Mouse (Mus musculus) kidney, embryonic 14.5 days (tissue): ENCODE data around the gene Atxn1l. TPM values are rescaled to one million over a fixed set of nuclear protein-coding genes. Genes with fewer than 3 reads are reported as not detected.
A peak's percentile ranks its signal among the peaks of the same experiment; 100 is the strongest.

Experiments used
- ATAC-seq: fragments of 200-750 bp; cut with Nextera tagmentation; 2 replicates; pipeline ENCODE4 v1.8.0; 2017; ENCODE audit warnings: moderate number of reproducible peaks, mild to moderate bottlenecking, moderate TSS enrichment, moderate library complexity; ENCODE audit not compliant: low FRiP score, low TSS enrichment
- H3K27ac ChIP-seq: fragments of 300-500 bp; sonication (generic); 2 replicates; pipeline ENCODE4 v1.5.1; 2014; ENCODE audit warnings: low read depth, mild to moderate bottlenecking, low read length, moderate library complexity, mixed read lengths
- H3K27me3 ChIP-seq: fragments of 300-500 bp; sonication (generic); 2 replicates; pipeline ENCODE4 v1.6.1; 2014; ENCODE audit warnings: mild to moderate bottlenecking, low read length; ENCODE audit not compliant: control insufficient read depth, insufficient read depth
- H3K36me3 ChIP-seq: fragments of 300-500 bp; sonication (generic); 2 replicates; pipeline ENCODE4 v1.6.1; 2014; ENCODE audit warnings: low read length, mixed read lengths; ENCODE audit not compliant: control insufficient read depth, insufficient read depth
- H3K4me1 ChIP-seq: fragments of 300-500 bp; sonication (generic); 2 replicates; pipeline ENCODE4 v1.6.1; 2014; ENCODE audit warnings: low read length, mixed read lengths; ENCODE audit not compliant: control insufficient read depth, insufficient read depth
- H3K4me2 ChIP-seq: fragments of 300-500 bp; sonication (generic); replicated peaks from 2 replicates; pipeline ENCODE4 v1.6.1; 2014; ENCODE audit warnings: low read depth, mild to moderate bottlenecking, low read length
- H3K4me3 ChIP-seq: fragments of 300-500 bp; sonication (generic); 2 replicates; pipeline ENCODE4 v1.5.1; 2014; ENCODE audit warnings: mild to moderate bottlenecking, low read length
- H3K9ac ChIP-seq: fragments of 300-500 bp; sonication (generic); 2 replicates; pipeline ENCODE4 v1.6.1; 2014; ENCODE audit warnings: low read depth, mild to moderate bottlenecking, low read length, moderate library complexity
- H3K9me3 ChIP-seq: fragments of 300-500 bp; sonication (generic); 2 replicates; pipeline ENCODE4 v1.6.1; 2016; ENCODE audit warnings: low read length; ENCODE audit not compliant: control insufficient read depth
- WGBS: fragments of 180-500 bp; shearing (Covaris S2); extraction: QIAGEN DNeasy Blood & Tissue Kit; methylation state at CpG from one replicate; pipeline ENCODE4 v1.1.7; 2014; 5-methylcytosine and 5-hydroxymethylcytosine counted together
- polyA plus RNA-seq: library from polyadenylated mRNA; unstranded; fragments of >200 nt; fragmentation: Nextera tagmentation; extraction: Ambion mirVana; gene quantifications from 2 replicates; pipeline ENCODE4 v1.2.1, GENCODE M21; 2014

Gene Atxn1l
- polyA plus RNA-seq, 1 experiment from 2014 or later, result 5.4 TPM

DNA sequence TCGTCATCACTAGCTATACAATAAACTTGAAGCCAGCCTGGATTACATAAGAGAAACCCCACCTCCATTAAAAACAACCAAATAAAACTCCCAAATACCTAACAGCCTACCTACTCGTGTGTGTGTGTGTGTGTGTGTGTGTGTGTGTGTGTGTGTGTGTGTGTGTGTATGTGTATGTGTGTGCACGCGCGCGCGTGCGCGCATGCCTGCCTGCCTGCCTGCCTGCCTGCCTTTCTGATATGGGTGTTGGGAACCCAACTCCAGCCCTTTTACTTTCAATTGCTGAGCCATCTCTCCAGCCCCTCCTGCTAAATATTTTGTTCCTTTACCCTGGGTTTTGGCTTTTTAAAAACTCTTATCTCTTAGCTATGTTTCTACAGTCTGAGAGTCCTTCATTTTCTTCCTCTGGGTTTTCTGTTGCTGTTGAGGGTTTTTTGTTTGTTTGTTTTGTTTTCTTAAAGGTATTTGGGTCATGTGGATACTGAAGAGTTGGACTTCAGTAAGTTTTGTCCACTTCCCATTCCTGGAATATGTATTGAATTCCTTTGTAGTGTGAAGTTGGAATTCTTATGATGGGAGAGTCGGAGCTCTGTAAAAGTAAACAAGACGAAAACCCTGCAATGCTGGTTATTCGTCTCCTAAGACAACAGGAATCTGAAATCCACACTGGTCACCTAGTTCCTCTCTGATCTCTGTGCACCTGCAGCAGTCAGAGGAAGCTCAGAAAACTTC, 10.1 kb upstream of the Atxn1l start:
- Histone ChIP-seq H3K9me3 (no peaks in the 10 kb centered on the region), H3K4me3 (no peak overlapping the region), H3K4me1 (no peaks in the 10 kb centered on the region), H3K36me3 (no peaks in the 10 kb centered on the region), H3K4me2 (no peak overlapping the region), H3K9ac (no peak overlapping the region), H3K27ac (no peak overlapping the region), H3K27me3 (no peaks in the 10 kb centered on the region)
- WGBS, result 92% methylated on average over 12 of the region's 12 CpGs
- ATAC-seq, result no peak

DNA sequence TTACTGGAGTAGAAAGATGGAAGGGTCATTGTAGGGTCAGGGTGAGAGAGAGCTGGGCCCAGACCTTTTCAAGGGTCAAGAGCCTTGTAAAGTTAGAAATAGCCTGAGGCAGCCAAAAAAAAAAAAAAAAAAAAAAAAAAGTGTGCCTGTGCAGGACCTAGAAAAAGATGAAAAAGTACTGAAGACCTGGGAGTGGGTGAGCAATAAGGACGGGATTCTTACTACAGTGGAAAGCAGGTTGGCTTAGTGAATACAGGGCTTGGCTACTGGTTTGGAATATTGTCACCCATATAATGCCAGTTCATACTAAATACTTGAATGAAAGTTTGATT, 476 bp upstream of the Atxn1l start:
- Histone ChIP-seq H3K27ac (no peak overlapping the region), H3K9ac (peak overlapping the region; percentile 90; the same call in 1 of the 2 replicates), H3K9me3 (no peaks in the 10 kb centered on the region), H3K36me3 (peaks cover 9% of the 10 kb centered on the region), H3K4me2 (peak overlapping the region; percentile 37), H3K4me3 (peak overlapping the region; percentile 98), H3K4me1 (peaks cover 8% of the 10 kb centered on the region), H3K27me3 (no peaks in the 10 kb centered on the region)
- ATAC-seq, result no peak; the same call in 1 of the 2 replicates
- WGBS, result 81% methylated on average over 1 of the region's 1 CpGs

DNA sequence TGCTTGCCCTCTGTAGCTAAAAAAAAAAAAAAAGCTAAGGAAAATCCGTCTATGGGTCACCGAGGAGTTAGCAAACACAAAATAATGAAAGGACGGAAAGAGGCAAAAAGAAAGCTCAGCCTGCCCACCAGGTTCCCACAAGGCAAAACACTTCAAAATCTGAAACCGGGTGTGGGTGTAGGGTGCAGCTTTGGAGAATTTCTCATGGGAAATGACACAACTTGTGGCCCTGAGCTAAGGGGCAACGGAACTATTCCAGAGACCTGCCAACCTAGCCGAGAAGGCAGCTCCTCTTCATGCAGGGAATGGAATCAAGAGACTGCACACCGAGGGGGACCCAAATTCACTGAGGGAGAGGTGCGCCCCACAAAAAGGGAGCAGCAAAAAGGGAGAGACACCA, 720 bp downstream of the Atxn1l start:
- peaks cover 8% of the 10 kb centered on the region for H3K4me1 ChIP-seq
- H3K27ac ChIP-seq, result no peak overlapping the region
- H3K9me3 ChIP-seq, result no peaks in the 10 kb centered on the region
- 8% methylated on average over 8 of the region's 8 CpGs for WGBS
- no peaks in the 10 kb centered on the region for H3K27me3 ChIP-seq
- ATAC-seq, result peak; percentile 36; the same call in 1 of the 2 replicates
- peak overlapping the region; percentile 90 for H3K9ac ChIP-seq
- peak overlapping the region; percentile 90 for H3K4me2 ChIP-seq
- H3K36me3 ChIP-seq, result peaks cover 21% of the 10 kb centered on the region
- H3K4me3 ChIP-seq, result peak overlapping the region; percentile 98

DNA sequence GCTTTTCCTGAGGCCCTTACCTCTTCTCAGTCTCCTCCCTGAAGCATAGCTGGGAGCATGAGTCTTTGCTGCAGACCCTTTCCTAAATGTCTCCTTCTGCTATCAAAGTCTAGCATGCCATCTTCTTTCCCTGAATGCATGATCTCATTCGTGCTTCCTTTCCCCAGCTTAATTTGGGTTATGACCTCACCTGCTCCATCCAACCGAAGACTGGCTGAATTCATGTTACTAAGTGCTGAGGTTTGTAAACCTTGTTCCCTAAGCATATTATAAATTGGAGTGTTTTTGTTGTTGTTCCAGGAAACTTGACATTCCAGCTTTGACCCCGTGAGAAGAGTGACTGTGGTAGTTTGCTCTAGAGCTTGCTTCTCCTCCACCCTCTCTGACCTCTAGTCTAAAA, 3.5 kb downstream of the Atxn1l start:
- Histone ChIP-seq H3K4me1 (peaks cover 8% of the 10 kb centered on the region), H3K4me3 (no peak overlapping the region), H3K9ac (no peak overlapping the region), H3K27ac (no peak overlapping the region), H3K36me3 (peaks cover 33% of the 10 kb centered on the region), H3K9me3 (no peaks in the 10 kb centered on the region), H3K27me3 (no peaks in the 10 kb centered on the region), H3K4me2 (no peak overlapping the region)
- WGBS, result 83% methylated on average over 3 of the region's 3 CpGs
- ATAC-seq, result no peak

DNA sequence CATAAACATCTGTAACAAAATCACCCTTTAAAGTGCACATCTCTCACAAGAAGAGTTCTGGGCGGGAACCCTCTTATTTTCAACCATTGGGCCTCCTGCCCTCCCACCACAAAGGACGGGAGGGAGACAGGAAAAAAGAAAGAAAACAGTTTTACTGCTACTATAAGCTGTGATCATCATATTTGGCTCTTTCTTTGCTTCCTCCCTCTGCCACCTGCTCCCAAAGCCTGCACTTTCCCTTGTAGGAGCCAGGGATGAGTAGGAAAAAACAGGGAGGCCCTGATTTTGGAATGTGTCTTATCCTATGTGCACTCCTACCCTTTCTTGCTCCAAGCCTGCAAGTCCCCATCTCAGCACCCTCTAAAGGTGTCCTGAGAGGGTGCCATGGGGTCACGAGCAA, 6.5 kb downstream of the Atxn1l start:
- 83% methylated on average over 3 of the region's 3 CpGs for WGBS
- ATAC-seq, result no peak
- Histone ChIP-seq H3K36me3 (peaks cover 35% of the 10 kb centered on the region), H3K27me3 (no peaks in the 10 kb centered on the region), H3K9ac (no peak overlapping the region), H3K4me1 (no peaks in the 10 kb centered on the region; the same call in 1 of the 2 replicates), H3K9me3 (no peaks in the 10 kb centered on the region), H3K4me2 (no peak overlapping the region), H3K27ac (no peak overlapping the region), H3K4me3 (no peak overlapping the region)

DNA sequence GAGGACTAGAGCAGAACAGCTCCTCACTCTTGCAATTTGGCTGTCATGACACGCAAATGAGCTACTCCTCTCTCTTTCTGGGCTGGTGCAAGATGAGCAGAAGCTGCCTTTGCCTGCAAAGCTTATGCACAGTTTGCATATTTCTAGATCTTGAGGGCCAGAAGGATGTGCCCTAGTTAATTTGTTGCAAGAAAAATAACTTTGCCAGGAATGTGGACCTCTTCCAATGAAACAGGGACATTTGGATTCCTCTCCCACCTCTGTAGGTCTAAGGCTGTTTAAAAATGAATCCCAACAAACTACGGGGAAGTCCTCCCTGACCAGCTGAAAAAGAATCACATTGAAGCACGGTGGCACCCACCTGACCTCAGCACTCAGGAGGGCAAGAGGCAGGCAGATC, 12.4 kb downstream of the Atxn1l start:
- no peaks in the 10 kb centered on the region for H3K27me3 ChIP-seq
- H3K9ac ChIP-seq, result no peak overlapping the region
- no peak overlapping the region for H3K27ac ChIP-seq
- WGBS, result 89% methylated on average over 3 of the region's 3 CpGs
- H3K4me2 ChIP-seq, result no peak overlapping the region
- H3K36me3 ChIP-seq, result peaks cover 65% of the 10 kb centered on the region
- ATAC-seq, result no peak
- no peaks in the 10 kb centered on the region for H3K9me3 ChIP-seq
- no peaks in the 10 kb centered on the region for H3K4me1 ChIP-seq
- no peak overlapping the region for H3K4me3 ChIP-seq

DNA sequence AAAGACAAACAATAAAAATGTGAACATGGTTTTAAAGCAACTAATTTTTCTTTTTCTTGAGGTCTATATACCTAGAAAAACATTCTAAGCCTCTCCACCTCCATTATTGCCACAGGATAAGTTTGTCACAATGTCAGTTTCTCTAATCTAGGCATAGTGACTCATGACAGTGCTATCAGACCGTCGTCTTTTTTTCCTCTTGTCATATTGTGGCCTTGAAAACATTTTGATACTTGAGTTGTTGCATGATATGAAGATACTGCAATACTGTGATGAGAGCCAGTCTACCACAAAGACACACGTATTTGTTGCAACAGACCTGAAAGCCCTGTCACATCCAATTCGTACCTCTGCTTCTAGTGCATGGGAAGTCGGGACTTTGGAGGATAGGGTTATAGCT, 22.6 kb downstream of the Atxn1l start:
- WGBS, result 95% methylated on average over 5 of the region's 5 CpGs
- no peak overlapping the region for H3K27ac ChIP-seq
- no peak overlapping the region for H3K9ac ChIP-seq
- peaks cover 89% of the 10 kb centered on the region for H3K36me3 ChIP-seq
- no peaks in the 10 kb centered on the region for H3K27me3 ChIP-seq
- H3K4me1 ChIP-seq, result no peaks in the 10 kb centered on the region
- H3K4me3 ChIP-seq, result no peak overlapping the region
- H3K9me3 ChIP-seq, result no peaks in the 10 kb centered on the region
- H3K4me2 ChIP-seq, result no peak overlapping the region
- ATAC-seq, result no peak

DNA sequence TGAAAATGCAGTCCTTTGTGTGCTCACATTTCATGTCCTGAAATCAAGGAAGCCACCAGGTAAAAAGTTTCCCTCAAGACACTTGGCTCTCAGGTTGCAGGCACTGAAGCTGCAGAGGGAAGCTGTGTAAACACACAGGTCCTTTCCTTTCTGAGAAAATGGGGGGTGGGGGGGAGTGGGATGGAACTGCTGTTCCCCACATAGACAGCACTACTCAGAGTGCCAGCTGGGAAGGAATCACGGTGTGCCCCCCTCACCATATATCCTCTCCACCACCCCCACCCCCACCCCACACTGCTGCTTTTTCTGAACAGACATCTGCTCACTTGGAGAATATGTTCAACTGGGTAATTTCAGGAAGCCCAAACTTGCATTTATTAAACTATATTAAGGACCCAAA, 25.0 kb downstream of the Atxn1l start:
- Histone ChIP-seq H3K27ac (no peak overlapping the region), H3K4me3 (no peak overlapping the region), H3K9me3 (no peaks in the 10 kb centered on the region), H3K36me3 (peaks cover 89% of the 10 kb centered on the region), H3K4me2 (no peak overlapping the region), H3K9ac (no peak overlapping the region), H3K27me3 (no peaks in the 10 kb centered on the region), H3K4me1 (peaks cover 5% of the 10 kb centered on the region)
- 100% methylated on average over 1 of the region's 1 CpGs for WGBS
- ATAC-seq, result no peak

DNA sequence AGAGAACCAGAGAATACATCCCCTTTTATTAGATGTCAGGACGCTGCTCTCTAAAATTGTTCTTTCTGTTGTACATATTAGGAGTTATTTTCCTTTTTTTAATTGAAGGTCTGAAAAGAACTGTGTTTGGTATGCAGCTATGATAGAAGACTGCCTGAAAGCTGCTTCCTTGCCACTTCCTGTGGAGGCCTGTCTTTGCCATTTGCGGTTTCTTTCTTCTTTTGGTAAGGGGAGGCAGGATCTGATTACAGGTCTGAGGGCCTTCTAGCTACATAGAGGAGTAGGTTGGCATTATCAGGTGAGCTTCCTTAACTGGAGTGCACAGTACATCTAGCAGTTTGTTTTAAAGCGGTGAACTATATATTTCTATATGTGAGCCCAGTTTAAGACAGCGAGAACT, 29.6 kb downstream of the Atxn1l start:
- H3K36me3 ChIP-seq, result peaks cover 51% of the 10 kb centered on the region
- H3K4me3 ChIP-seq, result no peak overlapping the region
- no peak overlapping the region for H3K4me2 ChIP-seq
- no peaks in the 10 kb centered on the region for H3K27me3 ChIP-seq
- no peak overlapping the region for H3K27ac ChIP-seq
- H3K9me3 ChIP-seq, result no peaks in the 10 kb centered on the region
- 94% methylated on average over 4 of the region's 4 CpGs for WGBS
- no peak for ATAC-seq
- H3K9ac ChIP-seq, result no peak overlapping the region
- peaks cover 16% of the 10 kb centered on the region for H3K4me1 ChIP-seq
